Mouse (Mus musculus) lung, adult 18-20 months (tissue): Measurements from ENCODE around the gene Zmym4.

ENCODE experiments used
- DNase-seq, 2 experiments: peaks; one replicate each; pipeline ENCODE4 v3.0.0; 2022; ENCODE audit warnings: mixed read lengths in 2 of 2

Gene Zmym4

DNA sequence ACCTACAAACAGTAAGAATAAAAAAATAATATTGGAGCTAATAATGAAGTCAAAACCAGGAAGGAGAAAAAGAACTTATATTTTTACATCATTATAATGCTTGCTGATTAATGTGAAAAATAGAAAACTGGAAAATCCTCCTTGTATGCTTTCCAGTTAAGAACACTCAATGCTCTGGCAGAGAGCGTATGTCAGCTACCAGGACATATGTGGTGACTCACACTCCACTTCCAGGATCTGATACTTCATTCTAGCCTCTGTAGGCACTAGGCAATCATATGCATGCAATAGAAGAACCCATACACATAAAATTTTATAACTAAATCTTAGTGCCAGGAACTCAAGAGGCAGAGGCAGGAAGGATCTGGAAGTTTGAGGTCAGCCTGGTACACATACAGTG, 40.2 kb downstream of the Zmym4 start:
- DNase-seq, result no peak

DNA sequence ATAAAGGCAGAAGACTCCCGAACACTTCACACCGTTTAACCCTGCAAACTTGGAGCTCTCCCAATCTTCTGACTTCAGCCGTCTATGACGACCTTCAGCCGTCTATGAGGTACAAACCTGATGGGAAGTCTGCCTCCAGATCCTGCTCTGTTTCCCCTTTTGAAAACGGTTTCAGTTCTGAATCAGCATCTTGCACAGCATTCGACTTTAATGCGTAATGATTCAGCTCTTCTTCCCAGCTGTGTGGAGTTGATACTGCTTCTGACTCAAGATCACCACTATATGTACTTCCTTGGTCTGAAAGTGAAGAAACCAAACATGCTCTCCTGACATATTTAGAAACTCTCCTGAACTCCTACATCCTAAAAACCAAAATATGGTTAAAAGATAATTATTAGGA, 78.1 kb downstream of the Zmym4 start:
- DNase-seq, result no peak

DNA sequence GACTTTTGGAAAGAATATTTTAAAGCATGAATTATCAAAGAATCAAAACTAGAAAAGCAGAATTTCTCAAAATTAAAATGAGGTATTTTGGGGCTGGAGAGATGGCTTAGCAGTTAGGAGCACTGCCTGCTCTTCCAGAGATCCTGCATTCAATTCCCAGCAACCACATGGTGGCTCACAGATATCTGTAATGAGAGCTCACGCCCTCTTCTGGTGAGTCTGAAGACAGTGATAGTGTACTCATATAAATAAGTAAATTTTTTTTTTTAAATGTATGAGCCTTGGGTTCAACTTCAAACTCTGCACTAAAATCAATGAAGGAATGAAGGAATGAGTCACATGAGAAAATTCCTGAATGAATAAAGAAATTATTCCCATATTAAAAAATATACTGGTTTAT, 82.0 kb downstream of the Zmym4 start:
- DNase-seq, result no peak

DNA sequence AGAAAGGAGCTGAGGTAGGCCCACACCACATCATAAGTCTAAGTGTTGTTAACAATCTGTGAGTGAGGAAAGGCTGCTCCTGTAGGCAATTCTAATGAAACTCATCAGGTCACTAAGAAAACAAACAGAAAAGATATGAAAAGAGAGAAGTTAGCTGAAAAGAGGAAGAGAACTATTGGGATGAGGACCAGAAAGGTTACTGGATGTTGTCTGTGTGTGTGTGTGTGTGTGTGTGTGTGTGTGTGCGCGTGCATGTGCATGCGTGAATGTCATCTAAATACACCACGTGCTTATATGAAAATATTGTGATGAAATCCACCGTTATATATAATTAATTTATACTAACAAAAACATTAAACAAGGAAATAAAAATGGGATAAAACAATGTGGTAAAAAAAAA, 84.3 kb downstream of the Zmym4 start:
- DNase-seq, result no peak

DNA sequence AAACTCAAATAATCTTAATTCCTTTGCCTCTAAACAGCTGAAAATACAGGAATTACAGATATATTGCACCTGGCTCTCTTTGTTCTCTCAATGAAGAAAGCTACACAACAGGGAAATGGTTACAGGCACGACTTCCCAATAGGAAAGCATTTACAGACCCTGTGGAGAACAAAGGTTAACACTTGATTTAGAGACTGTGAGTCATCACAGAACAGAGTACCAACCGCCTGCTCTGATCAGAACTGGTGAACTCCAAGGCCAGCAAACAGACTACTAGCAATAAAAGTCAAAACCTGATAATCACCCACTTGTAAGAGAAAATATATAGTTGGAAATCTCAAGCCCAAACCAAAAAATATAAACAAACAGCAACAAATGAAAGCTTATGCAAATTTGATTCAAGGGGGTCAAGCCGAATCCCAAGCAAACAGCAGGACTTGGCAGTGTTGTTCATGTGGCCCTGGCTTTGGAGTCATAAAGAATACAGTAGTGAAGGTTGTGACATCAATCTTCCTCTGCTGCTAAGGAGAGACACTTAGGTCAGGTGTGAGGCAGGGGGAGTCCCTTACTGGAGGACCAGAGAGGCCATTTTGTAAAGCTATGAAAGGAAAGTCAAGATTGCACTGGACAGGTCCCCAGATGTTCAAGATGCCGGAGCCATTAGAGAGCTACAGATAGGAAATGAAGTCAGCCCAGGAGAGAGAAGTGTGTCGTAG, 88.2 kb downstream of the Zmym4 start:
- DNase-seq, result no peak

DNA sequence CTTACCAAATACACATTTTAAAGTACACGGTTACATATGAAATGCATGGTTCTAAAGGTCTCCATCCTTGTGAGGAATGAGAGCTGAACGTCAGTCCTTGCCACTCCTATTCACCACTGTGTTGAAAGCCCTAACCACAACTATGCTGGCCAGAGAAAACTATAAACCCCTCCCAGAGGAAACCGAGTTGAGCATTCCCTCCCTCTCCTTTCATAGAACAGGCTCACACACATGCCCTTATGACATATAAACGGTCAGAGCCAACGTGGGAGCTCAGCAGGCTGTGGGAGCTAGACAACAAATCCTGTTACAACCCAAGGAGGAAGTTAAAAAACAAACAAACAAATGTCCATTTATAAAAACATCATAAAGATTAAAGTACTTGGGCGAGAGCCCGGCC, 95.2 kb downstream of the Zmym4 start:
- peak in 1 of 2 experiments; percentile 46 for DNase-seq

DNA sequence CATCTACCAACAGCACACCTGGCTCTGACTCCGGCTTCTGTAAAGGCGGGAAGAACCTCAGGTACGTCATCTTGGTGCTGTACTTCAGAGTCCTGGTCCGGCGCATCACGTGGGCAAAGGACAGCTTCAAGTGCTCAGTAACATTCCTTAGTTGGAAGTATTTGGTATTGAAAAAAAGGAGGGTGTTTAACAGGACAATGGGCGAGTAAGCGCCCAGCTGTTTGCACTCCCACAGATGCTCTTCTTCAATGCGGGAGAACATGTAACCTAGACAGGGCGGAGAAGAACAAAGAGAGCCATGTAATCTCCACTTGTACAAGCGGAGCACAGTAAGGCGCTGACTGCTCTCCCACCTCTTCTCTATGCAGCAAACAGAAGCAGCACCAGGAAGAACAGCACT, 99.2 kb downstream of the Zmym4 start:
- DNase-seq, result no peak

DNA sequence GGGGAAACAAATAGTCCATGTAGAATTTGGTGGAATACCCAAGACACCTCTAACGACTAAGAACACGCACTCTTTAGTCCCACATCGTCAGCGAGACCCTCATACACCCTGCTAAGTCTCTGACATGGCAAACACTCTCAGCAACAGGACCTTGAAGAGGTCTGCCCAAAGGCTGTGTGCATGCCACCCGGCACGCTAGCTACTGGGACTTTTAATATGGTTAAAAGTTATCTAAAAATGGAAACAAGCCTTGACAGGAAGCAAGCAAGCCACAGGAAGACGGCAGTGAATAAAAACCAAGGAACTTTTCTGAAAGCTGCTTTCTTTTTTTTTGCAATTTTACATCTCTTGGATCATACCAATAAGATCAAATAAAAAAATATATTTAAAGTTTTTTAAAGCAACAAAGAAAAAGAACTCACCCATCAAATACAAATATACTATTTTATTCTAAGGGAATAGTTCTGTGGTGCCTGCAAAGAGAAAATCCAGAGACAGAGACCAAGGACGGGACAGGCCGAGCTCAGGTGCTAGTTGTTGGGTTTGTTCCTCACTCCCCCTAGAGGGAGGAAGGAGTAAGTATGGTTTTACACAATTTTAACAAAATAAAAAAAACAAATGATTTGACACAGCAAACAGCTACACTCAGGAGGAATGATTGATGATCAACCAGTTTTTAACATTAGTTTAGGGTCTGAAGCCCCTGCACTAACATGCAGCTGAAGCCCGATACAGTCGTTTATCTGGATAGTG, 106.2 kb downstream of the Zmym4 start:
- no peak for DNase-seq

DNA sequence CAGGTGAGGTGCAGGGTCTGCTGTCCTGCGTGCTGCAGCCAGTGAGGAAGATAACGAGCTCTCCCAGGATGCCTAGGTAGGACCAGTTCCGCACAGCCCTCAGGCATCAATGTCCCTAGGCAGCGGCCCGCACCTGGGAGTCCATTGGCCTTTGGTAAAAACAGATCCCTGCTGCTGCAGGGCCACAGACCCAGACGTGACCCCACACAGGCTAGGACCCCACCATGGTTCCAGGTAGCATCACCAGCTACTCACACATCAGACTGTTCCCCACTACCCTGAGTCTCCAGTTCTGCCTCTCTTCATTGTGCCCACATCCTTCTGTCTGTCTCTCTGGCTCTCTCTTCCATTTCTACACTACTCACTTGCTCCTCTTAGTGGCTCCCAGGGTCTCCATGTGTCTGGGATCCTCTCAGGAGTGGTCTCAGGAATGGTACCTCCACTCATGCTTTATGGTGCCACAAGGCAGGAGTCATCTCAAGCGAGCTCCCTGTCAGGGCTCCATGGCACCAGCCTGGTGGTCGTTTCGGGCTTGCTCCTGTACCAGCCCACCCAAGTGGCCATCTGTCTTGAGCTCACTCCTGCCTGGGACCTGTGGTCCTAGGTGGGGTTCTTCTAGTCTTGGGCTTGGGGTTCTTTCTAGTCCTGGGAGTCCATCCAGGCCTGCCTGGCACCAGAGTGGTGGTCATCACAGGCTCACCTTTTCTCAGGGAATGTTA, 107.5 kb downstream of the Zmym4 start:
- no peak for DNase-seq

DNA sequence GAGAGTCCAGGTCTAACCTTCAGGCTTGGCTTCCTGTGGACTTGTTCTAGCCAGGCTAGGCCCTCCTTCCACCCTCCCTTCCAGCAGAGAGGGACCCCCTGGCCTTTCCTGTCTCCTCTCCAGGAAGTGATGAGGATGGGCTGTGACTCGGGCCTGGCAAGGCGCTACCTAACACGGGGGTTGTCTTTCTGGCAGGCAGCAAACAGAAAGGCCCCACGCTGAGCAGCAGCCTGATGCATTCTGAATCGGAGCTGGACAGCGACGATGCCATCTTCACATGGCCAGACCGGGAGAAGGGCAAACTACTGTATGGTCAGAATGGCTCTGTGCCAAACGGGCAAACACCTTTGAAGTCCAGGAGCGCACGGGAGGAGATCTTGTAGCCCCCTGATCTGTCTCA, 115.0 kb downstream of the Zmym4 start:
- DNase-seq, result no peak

DNA sequence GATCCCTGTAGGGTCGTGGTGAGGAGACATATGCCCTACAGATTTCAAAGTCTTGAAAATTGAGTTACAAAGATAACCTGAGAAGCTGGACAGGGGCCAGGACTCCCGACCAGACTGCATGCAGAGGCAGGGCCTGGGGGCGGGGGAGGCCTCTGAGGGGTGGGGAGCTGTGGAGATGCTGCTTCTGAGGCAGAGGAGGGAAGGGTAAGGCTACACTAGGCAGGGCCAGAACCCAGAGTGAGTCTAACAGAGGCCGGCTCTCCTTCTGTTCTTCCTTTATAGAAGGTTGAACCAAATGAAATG, 117.2 kb downstream of the Zmym4 start:
- DNase-seq, result no peak

DNA sequence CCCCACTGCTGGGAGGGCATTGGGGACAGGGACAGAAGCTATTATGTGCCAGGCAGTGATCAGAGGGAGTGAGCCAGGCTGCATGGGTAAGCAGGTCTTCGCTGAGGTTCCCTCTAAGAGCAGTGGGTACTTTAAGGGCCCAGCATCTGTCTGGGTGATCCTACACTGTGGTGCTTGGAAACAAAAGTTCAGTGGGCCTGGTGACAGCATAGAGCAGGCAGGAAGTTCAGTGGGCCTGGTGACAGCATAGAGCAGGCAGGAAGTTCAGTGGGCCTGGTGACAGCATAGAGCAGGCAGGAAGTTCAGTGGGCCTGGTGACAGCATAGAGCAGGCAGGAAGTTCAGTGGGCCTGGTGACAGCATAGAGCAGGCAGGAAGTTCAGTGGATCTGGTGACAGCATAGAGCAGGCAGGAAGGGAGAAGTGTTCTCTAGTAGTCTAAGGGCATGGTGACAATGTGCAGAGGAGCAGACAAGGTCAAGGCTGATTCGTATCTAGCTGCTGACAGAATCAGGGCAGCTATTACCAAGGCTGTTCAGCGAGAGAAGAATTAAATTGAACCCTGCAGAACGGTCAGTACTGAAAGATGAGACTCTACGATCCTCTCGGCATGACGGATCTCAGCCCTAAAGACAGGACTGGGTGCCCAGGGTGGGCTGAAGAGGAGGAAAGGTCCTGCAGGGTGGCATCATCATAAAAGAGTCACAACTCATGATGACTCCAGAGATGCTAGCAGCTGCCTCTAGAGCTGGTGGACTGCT, 117.7 kb downstream of the Zmym4 start:
- DNase-seq, result no peak

DNA sequence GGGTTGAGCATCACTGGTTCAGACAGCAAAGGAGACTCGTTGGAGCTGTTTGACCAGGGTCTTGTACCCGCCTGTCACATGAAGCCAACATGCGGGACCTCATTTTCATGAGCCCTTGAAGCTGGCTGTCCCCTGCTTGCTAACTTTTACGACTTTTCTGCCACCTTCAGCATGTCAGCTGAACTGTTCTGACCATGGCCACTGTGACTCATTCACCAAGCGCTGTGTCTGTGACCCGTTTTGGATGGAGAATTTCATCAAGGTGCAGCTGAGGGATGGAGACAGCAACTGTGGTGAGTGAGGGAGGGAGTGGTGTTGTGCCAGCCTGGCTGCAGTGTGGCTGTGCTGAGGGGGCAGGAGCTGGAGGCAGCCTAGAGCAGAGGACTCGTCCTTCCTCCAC, 121.0 kb downstream of the Zmym4 start:
- no peak for DNase-seq

DNA sequence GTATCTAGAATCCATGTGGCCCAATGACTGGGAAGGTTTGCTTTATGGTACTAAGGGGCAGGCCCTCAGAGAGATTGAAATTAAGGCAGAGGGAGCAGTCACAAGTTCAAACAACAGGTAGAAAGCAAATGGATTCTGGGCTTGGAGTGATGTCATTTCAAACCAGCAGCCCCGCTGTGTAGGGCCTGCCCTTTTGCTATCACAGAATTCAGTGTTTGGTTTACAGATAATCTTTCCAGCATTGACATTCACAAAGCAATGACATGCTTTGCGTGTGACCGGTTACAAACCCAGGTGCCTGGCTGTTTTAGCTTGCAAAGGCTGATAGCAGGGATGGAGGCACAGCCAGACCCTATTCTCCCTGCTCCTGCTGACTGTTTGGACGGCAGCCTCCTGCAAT, 122.3 kb downstream of the Zmym4 start:
- DNase-seq, result no peak

DNA sequence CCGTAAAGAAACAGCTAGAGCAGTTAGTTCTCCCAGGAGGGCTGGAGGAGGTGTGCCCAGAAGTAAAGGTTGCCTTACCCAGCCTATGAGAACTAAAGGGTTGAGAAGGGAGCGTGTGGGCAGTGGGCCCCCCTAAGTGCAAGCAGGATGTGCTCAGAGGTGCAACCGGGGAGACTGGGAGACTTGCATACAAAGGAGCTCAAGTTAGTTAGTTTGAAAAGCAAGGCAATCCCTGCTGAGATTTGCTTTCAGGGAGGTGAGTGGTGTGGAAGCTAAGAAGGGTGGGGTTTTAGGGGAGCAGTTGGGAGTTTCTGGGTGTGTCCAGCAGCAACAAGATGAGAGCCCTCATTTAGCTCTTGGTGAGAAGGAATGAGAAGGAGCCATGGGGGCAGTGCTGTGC, 125.0 kb downstream of the Zmym4 start:
- peak; percentile 16 to 44 for DNase-seq

DNA sequence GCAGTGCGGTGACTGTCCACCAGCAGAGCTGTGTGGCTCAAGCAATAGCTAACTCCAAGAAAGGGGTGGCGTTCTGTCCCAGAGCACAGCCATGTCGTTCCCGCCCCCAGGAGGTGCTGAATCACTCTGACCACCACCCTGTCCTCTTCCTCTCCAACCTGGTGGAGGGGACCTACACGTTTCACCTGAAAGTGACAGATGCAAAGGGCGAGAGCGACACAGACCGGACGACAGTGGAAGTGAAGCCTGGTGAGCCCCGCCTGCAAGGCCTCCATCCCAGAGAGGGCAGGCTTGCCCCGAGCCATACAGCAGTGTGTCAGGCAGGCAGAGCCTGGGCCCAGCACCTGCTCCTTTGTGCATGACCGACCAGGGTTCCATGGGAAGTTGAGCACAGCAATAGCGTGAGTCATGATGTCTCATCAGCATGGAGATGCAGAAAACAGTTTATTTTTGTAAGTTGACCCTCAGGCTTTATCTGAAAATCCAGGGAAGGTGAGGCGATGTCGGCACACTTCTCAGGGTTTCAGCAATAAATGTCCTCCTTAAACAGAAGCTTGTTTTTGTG, 126.9 kb downstream of the Zmym4 start:
- no peak for DNase-seq

DNA sequence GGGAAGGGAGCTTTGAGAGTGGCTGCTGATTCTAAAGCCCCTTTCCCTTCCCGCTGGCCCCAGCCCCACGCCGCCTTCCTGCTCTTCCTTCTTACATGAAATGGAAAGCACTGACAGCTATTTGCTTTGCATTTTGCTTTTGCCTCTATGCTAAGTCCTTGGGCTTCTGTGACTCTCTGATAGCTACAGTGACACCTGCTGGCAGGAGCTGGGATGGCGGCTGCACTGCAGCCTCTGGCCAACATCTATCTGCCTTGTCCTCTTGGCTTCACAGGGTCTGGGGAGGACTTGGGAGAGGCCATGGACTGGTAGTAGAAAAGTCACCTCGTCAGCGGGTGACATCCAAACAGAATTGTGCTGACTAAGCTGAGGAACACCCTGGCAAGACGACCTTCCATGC, 128.1 kb downstream of the Zmym4 start:
- DNase-seq, result peak; percentile 63 to 76

DNA sequence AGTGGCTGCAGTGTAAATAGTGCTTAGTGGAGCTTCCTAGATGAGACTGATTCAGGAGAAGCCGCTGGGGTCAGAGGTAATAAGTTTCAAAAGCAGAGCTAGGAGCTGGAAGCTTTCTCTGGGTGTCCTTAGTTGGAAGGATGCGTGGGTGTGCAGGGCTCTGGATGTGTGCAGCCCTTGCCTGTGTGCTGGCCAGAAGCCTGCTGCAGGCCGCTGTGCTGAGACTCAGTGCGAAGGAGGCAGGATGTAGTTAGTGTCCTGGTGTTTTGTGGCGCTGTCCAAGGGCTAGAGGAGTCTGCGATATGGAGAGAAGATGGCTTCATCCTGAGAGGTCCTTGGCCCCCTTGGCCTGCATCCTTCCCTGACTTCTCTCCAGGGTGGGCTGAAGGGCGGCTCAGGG, 129.1 kb downstream of the Zmym4 start:
- DNase-seq, result no peak

DNA sequence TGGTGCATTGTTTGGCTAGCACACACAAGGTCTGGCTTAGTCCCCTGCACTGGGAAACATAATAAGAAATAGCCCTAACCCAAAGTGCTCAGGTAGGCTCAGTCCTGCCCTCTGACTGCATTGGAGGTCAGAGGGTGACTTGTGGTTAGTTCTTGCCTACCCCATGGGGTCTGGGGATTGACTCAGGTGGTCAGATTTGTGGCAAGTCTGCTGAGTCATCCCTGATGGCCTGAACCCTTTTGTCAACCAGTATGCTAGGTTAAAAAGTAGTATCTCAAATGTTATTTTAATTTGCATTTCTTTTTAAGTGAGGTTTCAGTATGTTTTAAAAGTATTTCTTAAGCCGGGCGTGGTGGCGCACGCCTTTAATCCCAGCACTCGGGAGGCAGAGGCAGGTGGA, 136.8 kb downstream of the Zmym4 start:
- DNase-seq, result no peak

DNA sequence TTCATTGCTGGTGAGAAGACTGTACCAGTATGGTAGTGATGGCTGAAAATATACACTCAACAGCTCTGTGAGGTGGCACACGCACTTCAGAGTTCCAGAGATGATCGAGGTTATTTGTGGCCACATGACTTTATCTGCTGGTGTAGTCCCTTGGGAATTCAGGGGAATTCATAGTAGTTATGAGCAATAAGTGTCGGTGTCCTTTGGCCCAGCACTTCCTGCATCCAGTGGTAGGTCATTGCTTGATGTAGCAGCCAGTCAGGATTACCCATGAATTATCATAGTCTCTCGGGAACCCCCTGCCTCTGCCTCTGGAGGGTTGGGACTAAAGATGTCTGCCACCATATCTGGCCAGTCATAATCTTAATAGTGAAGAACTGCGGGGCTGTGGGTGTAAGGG, 144.0 kb downstream of the Zmym4 start:
- DNase-seq, result no peak

DNA sequence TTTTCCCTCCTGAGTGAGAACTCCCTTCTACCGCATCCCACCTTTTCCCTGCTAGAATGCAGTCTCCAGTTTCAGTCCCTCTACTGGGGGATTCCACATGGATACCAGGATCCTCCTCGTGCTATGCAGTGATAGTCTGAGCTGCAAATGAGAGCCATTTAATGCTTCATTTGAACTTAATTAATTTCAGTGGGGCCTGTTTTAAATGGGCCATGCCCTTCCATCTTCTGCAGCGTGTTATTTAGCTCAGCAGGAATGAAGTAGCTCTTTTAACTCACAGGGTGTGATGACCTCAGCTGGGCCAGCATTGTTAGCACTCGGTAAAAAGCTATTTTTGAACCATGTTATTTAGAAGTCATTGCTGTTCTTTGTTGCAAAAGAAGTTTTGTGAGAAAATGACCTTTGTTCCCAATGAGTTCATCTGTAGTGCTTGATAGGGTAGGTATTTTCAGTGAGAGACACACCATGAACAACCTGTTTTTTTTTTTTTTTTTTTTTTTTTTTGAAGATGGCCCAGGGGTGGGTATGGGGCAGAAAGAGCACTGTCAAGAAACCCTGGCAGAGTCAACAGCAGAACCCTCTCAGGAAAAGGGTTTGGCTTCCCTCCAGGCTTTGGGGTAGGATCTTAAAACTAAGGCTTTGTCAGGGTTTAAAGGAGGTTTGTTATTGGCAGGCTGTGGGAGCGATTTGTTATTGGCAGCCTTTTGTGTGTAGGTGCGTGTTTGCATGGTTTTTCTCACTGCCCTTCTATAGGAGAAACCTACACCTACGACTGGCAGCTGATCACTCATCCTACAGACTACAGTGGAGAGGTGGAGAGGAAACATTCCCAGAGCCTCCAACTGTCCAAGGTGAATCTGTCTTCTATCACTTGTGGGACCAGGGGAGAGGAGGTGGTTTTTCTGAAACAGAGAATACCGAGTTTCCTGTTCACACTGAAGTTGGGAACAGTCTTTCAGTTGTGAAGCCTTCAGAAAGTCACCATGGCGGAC, 144.7 kb downstream of the Zmym4 start:
- DNase-seq, result no peak

DNA sequence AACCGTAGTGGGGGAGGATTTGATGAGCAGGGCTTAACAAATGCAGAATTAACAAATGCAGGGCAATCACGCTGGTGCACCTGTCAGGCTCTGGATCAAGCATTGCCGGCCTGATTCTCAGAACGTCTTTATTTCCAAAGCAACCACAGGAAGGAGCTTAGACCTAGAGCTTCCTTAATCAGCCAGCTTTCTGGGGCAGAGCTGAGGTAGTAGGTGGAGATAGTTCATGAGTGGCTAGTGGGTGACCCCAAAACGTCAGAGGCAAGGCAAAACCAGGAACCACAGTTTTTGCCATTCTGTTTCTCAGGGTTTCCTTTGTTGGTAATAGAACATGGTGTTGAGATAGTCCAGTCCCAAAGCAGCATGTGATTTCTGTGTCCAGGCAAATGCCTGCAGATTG, 153.1 kb downstream of the Zmym4 start:
- no peak for DNase-seq
